Mouse (Mus musculus): ENCODE data around the gene Wnk2.

The Wnk2 gene

DNA sequence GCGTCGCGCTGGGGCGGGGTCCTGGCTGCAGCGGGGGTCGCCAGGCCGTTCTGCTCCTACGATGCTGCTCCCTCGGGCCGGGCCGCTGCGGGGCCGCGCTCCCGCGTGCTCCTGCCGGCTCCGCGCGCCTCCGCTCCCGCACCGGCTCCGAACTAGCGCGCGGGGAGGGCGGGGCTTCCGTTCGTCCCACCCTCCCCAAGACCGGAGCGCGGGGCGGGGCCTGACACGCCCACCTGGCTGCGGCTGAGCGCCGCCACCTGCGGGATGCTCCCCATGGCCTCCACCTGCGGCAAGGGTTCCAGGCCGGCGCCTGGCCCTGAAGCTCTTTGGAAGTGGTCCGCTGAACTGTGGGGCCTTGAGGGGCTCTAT lies at the start of gene Wnk2:
Wnk2 (minus strand) TSS at position 157 of the 369 bp plus-strand sequence.
- no peak for DNase-seq (ENCODE audit: low spot score)

DNA sequence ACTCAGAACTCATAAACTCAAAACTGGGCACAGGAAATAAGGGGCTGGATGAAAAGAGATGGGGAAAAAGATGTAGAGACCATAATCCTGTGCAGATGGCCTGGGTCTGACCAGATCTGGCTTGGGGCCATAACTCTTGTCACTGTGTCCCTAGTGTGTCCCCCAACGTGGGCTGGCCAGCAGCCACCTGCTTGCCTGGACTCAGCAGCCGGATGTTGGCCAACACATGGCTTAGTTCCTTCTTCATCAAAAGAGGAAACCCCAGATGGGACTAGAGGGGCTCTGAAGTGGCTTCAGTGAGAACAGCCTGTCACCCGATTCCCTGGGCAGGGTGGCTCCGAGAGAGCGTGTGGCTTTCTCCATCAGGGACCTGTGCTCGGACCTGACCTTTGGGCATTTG lies 49.0 kb upstream of the Wnk2 start:
- DNase-seq (ENCODE audit: low spot score) = no peak

DNA sequence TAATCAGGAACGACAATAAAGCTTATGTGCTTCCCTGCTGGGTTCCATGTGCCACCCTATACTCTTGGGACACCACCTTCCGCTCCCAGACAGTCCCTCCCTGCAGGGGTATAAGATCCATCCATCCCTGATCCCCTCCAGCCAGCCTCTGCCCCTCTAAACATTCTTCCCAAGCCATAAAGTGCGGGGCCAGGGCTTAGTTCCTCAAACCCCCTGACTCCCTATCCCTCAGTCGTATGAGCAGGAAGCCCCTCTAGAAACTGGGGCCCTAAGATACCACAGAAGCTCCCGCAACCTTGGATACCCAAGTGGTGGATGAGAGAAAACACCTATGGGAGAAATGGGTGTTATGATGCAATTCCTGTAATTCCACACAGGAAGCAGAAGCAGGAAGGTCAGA lies 48.4 kb upstream of the Wnk2 start:
- DNase-seq (ENCODE audit: low spot score) = no peak

DNA sequence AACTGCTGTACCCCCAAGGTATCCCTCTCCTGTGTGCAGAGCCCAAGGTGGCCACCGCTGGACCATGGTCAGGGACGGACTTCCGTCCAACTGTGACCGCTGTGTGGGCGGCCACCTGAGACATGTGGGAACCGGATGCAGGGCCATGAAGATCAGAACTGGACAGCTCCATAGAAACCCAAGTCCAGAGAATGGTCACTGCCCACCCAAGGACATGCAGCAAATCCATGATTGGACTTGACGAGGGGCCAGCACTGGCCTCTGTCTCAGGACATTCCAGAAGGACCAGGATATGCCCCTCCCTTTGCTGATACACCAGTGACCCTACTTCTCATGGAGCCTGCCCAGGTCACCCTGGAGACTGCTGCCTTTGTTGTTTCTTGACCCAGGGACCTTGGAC lies 47.8 kb upstream of the Wnk2 start:
- DNase-seq (ENCODE audit: low spot score) = no peak

DNA sequence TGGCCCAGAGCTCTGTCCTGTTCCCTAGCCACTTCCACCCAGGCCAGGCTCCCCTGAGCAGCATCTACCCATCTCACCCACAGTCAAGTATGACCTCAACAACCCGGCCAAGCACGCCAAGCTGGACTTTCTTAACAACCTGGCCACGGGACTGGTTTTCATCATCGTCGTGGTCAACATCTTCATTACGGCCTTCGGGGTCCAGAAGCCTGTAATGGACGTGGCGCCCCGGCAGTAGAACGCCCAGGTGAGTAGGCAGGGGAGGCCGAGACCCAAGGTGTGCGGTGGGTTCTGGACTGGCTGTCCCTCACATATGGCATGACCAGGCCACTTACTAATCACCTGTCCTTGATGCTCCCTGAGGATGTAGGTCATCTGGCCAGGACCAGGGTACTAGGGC lies 47.0 kb upstream of the Wnk2 start:
- no peak for DNase-seq (ENCODE audit: low spot score)

DNA sequence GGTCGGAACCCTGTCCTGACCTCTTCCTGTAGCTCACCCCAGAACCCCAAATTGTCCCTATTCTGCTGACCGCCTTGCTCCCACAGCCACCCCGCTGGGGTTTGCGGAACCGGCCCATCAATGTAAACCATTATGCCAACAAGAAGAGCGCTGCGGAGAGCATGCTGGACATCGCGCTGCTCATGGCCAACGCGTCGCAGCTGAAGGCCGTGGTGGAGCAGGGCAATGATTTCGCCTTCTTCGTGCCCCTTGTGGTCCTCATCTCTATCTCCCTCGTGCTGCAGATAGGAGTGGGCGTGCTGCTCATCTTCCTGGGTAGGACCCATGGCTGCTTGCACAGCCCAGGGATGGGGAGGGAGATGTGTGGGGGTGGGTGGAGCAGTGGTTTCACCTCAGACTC lies 45.8 kb upstream of the Wnk2 start:
- no peak for DNase-seq (ENCODE audit: low spot score)

DNA sequence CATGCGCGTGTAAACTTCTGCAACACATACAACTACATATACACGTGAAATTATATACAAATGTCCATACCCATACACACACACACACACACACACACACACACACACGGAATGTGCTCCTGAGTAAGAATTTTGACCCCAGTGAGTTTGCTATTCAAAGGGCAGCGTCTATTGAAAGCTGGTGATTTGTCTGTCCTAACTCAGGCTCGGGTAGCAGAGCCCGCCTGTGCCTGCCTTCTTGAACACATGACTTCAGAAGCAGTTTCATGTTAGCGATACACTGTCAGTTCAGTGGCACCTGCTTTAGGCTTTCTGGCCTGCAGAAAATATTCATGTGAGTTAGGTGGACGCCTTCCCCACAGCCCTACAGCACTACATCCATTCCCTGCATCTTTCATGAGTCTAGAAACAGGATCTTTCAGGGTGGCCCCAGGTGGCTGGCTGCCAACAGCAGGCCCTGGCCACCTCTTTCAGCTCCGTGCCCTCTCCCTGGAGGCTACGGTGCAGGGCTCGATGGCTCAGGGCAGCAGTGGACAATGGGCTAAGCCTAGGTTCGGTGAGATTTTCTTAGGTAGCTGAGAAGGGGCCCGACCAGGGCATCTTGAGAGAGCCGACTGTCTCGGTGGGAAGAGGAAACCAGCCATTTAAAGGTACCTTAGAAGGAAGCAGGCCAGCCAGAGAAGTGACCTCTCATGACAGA lies 44.5 kb upstream of the Wnk2 start:
- DNase-seq (ENCODE audit: low spot score) = no peak

DNA sequence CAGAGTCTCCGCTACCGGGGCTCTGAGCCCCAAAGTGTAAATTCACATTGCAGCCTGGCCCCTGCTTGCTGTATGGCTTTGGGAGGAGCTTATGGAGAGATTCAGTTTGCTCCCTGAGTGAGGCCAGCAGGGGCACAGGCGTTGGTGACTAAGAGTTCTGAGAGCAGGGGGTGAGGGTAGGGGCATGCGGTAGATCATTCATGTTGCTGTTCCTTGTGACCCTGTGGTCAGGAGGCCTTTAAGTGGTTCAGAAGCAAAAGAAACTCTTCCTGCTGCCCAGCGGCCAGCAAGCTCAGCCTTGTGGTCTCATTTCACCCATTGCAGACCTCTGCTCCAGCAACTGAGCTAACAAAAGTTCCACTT lies 43.8 kb upstream of the Wnk2 start:
- DNase-seq (ENCODE audit: low spot score) = no peak

DNA sequence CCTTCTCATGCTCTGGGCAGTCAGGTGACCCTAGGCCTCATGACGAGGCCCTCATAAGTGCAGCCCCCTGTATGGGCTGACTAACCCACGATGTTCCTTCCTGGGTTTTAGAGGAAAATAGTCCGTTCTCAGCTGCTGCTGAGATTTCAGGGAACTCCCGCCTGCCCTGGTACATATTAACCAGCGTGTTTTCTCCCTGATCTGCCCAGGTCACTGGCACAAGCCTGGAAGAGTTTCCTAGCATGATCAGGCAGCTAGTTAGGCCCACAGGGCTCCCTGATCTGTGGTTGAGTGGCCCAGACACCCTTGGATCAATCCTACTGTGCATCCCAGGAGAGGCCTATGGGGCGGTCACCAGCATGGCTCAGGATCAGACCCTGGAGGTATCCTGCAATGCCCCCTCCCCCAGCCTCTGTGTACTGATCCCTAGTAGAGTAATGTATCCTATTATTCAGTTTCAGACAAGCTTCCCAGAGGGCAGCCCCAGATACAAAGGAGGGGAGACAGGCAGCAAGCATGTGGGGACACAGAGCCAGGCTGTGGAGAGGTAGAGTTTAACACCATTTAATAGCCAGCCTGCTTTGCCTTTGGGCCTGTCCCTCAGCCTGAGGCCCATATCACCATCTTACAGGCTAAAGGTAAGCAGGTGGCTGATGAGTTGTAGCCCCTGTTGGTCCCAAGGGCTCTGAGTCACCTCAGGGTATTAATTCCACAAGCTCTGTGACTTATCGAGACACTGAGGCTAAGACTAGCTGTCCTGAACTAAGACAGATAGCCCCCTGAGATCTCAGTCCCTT lies 43.3 kb upstream of the Wnk2 start:
- no peak for DNase-seq (ENCODE audit: low spot score)

DNA sequence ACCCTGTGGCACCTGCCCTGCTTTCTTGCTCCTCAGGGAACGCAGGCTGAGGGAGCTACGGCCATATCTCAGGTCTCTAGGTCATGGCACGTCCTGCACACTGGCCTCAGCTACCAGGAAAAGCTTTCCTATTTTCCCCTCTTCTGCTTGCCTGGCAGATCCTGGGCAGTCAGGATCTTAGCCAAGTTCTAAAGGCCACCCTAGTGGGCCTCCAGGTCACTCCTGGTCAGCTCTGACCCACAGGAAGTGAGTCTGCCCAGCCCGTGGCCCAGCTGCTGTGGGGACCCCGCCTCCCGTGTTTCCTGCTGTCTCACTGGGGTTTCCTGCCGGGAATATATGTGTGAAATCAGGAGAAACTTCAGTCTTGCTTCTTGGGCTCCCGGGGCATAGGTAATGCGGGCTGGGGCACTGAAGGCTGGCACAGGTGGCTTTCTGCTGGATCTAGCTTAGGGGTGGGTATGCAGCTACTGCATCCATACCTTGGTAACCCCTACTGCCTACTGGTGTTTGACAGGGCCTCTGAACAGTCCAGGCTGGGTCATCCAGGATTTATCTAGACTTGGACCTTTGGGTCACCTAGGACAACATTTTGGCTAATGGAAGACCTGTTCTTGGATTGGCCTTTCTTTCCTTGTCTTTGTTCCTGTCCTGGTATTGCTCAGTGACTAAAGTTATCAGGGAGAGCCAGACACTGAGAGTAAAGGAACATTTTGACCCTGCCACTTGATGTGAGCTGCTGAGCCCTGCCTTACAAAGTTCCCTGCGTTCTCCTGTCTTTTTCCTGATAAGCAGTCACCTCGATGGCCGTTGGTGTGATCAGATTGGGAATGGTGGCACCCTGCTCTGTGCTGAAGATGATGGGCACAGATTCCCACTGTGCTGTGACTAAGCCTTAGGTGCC lies 42.4 kb upstream of the Wnk2 start:
- DNase-seq (ENCODE audit: low spot score) = no peak

DNA sequence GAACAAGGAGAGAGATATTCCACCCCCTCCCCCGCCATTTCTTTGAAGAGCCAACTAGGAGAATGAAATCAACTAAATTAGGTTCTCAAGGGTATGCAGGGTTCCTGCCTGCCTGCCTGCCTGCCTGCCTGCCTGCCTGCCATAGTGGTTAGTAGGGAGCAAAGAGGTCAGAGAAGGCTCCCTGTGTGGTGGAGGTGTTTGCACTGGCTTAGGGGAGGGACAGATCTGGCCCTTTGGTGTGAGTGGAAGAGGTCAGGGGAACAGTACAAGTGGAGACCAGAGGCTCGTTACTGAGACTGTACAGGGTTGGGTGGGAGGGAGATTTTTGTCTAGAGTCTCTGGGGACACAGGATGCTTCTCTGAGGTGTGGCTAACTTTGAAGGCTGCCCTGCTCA lies 41.1 kb upstream of the Wnk2 start:
- no peak for DNase-seq (ENCODE audit: low spot score)

DNA sequence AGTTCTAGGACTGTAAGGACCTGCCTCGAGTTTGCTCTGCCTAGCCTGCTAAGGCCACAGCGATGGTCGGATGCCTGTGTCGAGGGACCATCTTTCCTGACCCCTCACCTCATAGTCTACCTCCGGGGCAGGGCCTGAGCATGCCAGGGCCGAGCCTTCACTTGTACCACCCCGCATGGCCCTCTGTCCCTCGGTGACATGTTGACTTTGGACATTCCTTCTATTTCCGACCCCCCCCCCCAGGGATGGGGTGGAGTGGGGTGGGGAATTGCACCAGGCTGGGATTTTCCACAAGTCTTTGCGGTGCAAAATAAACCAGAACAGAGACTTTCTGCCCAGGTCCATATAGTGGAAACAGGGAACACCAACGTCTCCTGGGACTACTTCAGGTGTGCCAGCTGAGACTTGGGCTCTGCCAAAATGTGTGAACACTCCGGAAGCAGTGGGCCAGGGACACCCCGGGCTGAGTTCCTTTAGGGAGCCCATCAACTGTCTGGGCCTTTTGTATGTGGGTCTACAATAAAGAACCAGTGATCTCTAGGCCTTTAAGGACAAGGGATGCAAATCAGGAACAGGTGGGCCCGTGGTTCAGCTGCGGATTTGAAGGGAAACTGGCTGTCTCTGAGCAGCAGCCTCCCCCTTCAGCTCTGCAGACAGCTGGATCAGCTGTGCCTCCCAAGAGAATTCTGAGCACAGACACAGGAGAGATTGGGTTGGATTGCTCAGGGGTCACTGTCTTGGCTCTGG lies 40.6 kb upstream of the Wnk2 start:
- DNase-seq (ENCODE audit: low spot score) = no peak

DNA sequence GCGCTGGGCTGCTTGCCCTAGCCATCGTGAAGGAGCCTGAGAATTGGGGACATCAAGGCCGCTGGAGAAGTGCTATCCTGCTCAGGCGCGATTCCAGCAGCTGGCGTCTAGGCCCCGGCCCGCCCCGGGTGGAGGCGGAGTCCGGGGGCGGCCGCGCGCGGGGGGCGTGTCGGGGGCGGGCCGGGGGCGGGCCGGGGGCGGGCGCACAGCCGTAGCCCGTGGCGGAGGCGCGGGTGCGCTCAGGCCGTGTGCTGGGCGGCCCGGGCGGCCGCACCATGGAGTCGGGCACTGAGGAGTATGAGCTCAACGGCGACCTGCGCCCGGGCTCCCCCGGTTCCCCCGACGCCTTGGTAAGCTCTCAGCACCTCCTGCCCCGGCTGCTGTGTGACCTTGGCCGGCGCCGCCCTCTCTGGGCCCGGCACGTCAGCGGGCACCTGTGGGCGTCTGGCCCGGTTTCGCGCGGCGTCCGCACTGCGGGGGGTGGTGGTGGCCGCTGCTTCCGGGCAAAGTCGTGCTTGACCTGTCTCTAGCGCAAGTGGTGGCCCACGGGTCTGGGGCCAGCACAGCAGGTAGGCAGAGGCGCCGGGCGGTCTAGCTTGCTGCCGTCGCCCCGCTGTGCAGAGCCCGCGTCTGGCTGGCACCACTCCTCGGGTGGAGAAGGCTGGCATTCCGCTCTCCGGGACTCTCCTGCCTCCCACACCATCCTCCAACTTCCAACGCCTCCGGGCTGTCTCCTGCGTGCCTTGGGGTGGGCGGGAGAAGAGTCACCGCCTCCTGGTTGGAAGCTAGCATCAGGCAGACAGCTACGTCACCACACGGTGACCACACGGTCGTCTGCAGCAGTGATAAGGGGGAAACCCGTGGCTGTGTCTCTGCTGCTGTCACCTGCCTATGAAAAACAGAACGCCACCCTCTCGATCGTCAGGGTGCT lies 39.7 kb upstream of the Wnk2 start, which contains the start of gene Ninj1:
Ninj1 (plus strand) TSS at position 198 of the 931 bp plus-strand sequence.
- DNase-seq (ENCODE audit: low spot score) = peak; percentile 83

DNA sequence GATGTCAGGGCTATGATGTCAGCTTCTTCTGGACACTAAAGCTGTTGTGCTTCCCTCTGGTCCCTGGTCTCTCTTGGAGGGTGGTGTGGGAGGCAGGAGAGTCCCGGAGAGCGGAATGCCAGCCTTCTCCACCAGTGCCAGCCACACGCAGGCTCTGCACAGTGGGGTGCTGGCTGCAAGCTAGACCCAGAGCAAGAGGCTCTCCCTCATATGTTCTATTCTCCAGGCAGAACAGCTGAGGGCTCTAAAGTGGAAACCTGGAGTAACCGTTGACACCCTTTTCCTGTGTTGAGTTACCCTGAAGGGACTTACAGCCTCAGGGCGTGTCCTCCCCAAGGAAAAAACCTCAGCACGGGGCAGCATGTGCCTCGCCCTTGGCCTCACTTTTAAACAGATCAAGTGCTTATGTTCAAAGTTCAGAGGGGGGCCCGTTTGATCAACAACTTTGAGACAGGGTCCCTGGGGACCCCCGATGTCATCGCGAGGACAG lies 39.0 kb upstream of the Wnk2 start:
- no peak for DNase-seq (ENCODE audit: low spot score)

DNA sequence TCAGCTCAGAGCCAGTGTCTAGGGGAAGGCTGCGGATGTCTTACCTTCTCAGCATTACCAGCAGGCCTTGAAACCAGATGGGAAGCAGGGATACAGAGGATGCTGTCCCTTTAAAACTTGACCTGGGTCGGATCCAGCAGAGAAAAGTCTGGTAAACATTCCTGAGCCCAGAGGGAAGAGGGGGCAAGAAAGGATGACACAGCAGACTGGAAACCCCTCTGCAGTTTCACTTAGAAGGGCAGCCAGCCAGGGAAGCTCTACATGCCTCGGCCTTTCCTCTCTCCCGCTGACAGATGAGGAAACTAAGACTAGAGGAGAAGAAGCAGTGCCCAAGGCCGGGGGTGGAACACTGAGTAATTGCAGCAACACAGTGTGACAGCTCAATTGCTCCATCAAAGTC lies 35.8 kb upstream of the Wnk2 start:
- DNase-seq (ENCODE audit: low spot score) = no peak

DNA sequence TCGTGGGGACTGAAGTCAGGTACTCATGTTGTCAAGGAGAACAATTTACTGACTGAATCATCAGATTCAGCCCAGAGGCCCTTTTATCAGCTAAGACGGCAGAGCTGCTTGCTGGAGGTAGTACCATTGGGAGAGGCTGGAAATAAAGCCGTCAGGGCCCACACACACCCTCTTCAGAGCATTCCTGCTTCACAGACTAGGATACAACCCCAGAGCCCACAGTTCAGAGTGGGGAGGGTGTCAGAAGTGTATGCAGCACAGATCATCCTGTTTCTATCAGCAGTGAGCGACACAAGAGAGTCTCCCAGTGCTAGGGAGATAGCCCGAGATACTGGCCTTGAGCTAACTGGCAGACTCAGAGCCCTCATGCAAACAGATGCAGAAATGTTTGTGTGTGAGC lies 35.3 kb upstream of the Wnk2 start:
- DNase-seq (ENCODE audit: low spot score) = no peak

DNA sequence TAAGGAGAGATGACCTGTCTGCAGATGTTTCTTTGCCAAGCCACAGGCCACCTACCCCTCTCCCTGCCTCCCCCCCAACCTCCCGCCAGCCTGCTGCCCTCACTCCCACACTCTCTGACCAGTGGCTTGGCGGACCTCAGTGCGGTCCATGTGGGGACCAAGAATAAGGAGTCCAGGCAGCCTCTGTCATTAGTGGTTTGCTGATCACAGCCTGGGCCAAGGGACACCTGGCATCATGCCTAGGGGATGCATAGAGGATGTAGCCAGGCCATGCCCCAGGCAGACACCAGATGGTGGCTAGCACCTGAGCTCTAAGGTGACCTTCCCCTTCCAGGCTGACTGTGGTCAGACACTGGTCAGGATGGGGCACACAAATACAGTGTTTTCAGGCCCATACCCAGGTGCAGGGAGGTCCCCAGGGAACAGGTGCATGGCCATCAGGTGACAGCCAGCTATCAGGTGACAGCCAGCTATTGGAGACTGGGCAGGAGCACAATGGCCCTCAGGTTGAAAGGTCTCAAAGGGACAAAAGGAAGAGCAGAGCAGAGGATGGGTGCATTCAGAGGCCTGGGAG lies 33.7 kb upstream of the Wnk2 start:
- DNase-seq (ENCODE audit: low spot score) = no peak

DNA sequence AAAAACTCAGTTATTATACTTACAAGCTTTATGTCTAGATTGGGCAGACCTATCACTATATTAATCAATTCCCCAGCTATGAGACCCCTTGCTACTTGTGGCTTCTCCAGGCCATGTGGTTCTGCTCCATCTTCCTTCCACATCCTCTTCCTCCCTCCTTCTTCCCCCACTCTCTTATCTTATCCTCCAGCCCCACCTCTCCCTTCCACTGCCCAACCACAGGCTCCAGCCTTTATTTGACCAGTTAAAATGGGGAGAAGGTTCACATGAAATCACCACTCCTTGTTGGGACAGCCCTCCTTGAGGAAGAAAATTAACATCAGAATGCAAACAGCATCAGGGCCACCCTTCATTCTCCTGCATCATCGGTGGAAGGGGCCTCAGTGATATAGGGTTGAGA lies 32.9 kb upstream of the Wnk2 start:
- no peak for DNase-seq (ENCODE audit: low spot score)

DNA sequence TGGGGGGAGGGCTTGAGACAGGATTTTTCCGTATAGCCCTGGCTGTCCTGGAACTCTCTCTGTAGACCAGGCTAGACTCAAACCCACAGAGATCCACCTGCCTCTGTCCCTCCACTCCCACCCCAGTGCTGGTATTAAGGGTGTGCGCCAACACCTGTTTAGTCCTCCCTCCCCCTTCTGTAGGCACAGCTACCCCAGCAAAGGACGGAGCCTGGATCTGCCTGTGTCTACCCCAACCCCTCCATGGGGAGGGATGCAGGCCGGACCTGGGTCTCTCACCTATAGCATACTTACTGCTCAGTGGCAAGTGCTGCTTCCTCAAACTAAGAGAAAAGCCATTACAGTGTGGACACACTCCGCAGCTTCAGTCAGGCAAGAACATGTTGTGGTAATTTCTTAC lies 32.5 kb upstream of the Wnk2 start:
- no peak for DNase-seq (ENCODE audit: low spot score)

DNA sequence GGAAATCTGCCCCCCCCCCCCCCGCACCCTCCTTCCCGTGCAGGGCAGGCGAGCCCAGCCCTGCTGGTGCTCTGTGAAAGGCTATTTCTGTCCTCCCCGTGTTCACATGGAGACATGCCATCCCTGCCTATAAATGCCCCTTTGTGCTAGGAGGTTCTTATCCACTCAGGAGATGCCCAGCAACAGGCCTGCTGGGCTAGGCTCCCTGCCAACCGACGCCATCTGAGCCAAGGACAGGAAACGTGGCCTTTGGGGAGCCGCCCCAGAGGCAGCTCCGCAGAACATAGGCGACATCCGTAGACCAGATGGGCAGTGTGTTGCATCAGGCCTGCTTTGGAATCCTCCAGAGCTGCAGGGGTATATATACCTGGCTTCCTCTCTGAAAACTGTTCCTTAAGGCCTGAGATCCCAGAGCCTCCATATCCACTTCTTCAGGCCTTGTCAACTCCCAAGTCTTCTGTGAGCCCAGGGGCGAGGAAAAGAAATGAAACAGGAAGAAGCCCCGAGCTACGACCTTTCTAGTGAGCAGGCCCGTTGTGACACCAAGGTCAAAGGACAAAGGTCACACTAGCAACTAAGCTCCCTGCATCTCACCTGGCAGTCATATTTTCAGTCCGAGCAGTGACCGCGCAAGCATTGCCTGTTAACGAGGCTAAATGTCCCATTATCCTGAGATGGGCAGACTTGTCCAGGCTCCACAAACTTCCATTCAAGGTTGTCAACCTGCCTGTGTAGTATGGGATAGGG lies 31.2 kb upstream of the Wnk2 start:
- no peak for DNase-seq (ENCODE audit: low spot score)

All from adipocyte (in vitro differentiated cells).